Mouse (Mus musculus) kidney, adult 2 months (tissue): ENCODE data around the gene Gm20481.
"Not testable (repeated sequence)": the region's sequence is repeated elsewhere in the genome, so short reads cannot be mapped to it uniquely, and the experiment has no call there.

ENCODE experiments used
- CTCF ChIP-seq: fragments of 200-500 bp; conservative IDR thresholded peaks from 2 replicates; pipeline ENCODE4 v1.5.1; 2011; ENCODE audit warnings: low read depth, mild to moderate bottlenecking, control low read depth, low read length, moderate library complexity, mixed read lengths; ENCODE audit not compliant: insufficient read depth, insufficient read length
- POLR2A ChIP-seq: fragments of 200-500 bp; IDR thresholded peaks from one replicate; pipeline ENCODE4 v1.6.1; 2011; ENCODE audit warnings: low read depth, low read length, control low read depth

DNA sequence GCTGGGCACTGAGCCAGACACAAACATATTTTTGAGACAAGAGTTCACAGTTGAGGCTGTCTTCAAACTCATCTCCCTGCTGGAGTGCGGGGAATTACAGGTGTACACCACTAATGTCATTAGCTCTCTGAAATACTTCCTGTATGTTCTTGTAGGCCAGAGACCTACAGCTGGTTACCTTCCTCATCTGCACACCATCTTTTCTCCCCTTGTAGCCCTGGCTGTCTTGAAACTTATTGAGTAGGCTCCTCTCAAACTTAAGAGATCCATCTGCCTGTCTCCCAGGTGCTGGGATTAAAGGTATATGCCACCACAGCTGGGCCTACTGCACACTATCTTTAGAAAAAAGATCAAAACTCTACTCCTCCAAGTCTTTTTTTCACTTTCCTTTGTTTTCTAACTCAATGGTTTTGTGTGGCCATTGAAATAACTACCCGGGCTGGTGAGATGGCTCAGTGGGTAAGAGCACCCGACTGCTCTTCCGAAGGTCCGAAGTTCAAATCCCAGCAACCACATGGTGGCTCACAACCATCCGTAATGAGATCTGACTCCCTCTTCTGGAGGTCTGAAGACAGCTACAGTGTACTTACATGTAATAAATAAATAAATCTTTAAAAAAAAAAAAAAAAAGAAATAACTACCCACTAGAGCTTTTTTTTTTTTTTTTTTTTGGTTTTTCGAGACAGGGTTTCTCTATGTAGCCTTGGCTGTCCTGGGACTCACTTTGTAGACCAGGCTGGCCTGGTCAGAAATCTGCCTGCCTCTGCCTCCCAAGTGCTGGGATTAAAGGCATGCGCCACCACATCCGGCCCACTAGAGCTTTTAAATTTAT is 20.8 kb upstream of the Gm20481 start:
- TF ChIP-seq POLR2A, CTCF: not testable (repeated sequence)
